Mouse (Mus musculus) large intestine, adult 2 months (tissue): ENCODE measurements around the gene Tex33. TPM values are rescaled to one million over a fixed set of nuclear protein-coding genes. Genes with fewer than 3 reads are reported as not detected.
"Not testable (repeated sequence)": the region's sequence is repeated elsewhere in the genome, so short reads cannot be mapped to it uniquely, and the experiment has no call there.

Source experiments
- DNase-seq: peaks from one replicate; pipeline ENCODE4 v3.0.0-alpha.2; 2012; ENCODE audit warnings: low read depth, low spot score
- WGBS: fragments of 180-500 bp; shearing (Covaris S2); methylation state at CpG from one replicate; pipeline ENCODE4 v1.1.7; 2018; 5-methylcytosine and 5-hydroxymethylcytosine counted together
- polyA plus RNA-seq: library from polyadenylated mRNA; depleted of rRNA; stranded (reverse); fragments of >200 nt; gene quantifications from 2 replicates; pipeline ENCODE4 v1.2.3, GENCODE M21; 2012; rRNA removed

The Tex33 gene
- polyA plus RNA-seq, 1 experiment: not detected

- 87% methylated on average over 3 of the region's 3 CpGs for WGBS
Observed at GRCm38 (mm10) chr15:78334380-78334779, 61.3 kb downstream of the Tex33 start.

GRCm38 (mm10) chr15:78332981-78333380, 62.7 kb downstream of the Tex33 start:
- WGBS: 59% methylated on average over 6 of the region's 6 CpGs
- no peak for DNase-seq

More at GRCm38 (mm10) chr15:78334380-78334779, 61.3 kb downstream of the Tex33 start:
- no peak for DNase-seq

GRCm38 (mm10) chr15:78331523-78332340, 64.0 kb downstream of the Tex33 start:
- WGBS: 46% methylated on average over 5 of the region's 5 CpGs
- DNase-seq: no peak

DNA sequence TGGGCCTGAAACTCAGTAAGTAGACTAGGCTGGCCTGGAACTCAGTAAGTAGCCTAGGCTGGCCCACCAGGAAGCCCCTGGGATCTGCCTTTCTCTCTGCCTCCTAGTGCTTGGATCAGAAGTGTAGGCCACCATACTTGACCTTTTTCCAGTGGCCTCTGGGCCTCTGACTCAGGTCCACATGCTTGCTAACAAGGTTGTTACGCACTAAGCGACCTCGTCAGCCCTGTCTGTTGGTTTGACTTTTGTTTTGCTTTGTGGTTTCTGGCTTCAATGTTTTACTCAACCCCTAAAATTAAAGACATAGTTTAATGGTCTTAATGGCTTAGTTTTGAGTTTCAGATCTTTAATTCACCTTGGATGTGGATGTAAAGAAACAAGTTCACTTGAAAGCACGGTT, 65.0 kb downstream of the Tex33 start:
- WGBS: 87% methylated on average over 4 of the region's 4 CpGs
- no peak for DNase-seq

DNA sequence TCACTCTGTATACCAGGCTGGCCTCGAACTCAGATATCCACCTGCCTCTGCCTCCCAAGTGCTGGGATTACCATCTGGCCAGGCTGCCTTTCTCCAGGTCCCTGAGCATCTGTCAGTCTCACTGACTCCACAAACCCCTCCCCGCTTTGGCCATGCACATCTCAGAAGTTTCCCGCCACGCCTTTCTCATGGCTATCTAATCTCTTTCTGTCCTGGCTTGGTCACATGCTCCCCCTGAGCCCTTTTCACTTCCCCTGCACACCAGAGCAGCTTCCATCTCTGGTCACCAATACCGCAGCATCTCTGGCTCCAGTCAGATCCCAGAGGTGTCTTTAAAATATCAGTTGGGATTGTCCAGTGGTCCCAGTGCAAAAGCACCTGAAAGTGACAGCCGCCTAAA, 65.7 kb downstream of the Tex33 start:
- 69% methylated on average over 6 of the region's 6 CpGs for WGBS
- DNase-seq: not testable (repeated sequence)

GRCm38 (mm10) chr15:78328520-78329097, 67.1 kb downstream of the Tex33 start:
- DNase-seq: no peak
- WGBS: 80% methylated on average over 3 of the region's 3 CpGs

Other genes starting within 250 kb of the Tex33 start
- gene Ift27, start 221.8 kb downstream of the Tex33 start, polyA plus RNA-seq: 22.4 and 27.3 TPM in 2 replicates
- gene Pvalb, start 189.5 kb downstream of the Tex33 start, polyA plus RNA-seq: 1.3 TPM in 1 of 2 replicates, not detected in the other
- 20.4 and 22.8 TPM in 2 replicates for gene Ncf4, start 151.1 kb downstream of the Tex33 start, polyA plus RNA-seq
- gene Csf2rb2, start 90.2 kb downstream of the Tex33 start, polyA plus RNA-seq: 3.1 and 4.7 TPM in 2 replicates
- gene Csf2rb, start 70.2 kb downstream of the Tex33 start, polyA plus RNA-seq: 7.4 and 11.8 TPM in 2 replicates
- 19.9 and 39.4 TPM in 2 replicates for gene Tst, start 10.0 kb upstream of the Tex33 start, polyA plus RNA-seq
- 92.9 and 135 TPM in 2 replicates for gene Mpst, start 10.5 kb upstream of the Tex33 start, polyA plus RNA-seq
- 30.7 and 33.7 TPM in 2 replicates for gene Kctd17, start 32.7 kb upstream of the Tex33 start, polyA plus RNA-seq
- 0.05 and 0.20 TPM in 2 replicates for gene Tmprss6, start 72.7 kb upstream of the Tex33 start, polyA plus RNA-seq
- gene Il2rb, start 99.4 kb upstream of the Tex33 start, polyA plus RNA-seq: 9.6 and 12.4 TPM in 2 replicates
- gene C1qtnf6, start 135.5 kb upstream of the Tex33 start, polyA plus RNA-seq: 12.7 and 13.4 TPM in 2 replicates
- gene Sstr3, start 148.8 kb upstream of the Tex33 start, polyA plus RNA-seq: 0.51 and 0.82 TPM in 2 replicates
- 137 and 139 TPM in 2 replicates for gene Rac2, start 176.9 kb upstream of the Tex33 start, polyA plus RNA-seq
- gene Cyth4, start 201.1 kb upstream of the Tex33 start, polyA plus RNA-seq: 13.0 and 16.3 TPM in 2 replicates